Mouse (Mus musculus) neutrophil, adult 5-6 weeks (primary cell): ENCODE data around the gene Coro2b. TPM values are rescaled to one million over a fixed set of nuclear protein-coding genes. Genes with fewer than 3 reads are reported as not detected.

ENCODE experiments used
- ATAC-seq: fragments of 151-379, 151-347 bp; 2 replicates; pipeline ENCODE4 v1.8.0; 2017; ENCODE audit warnings: mild to moderate bottlenecking, moderate TSS enrichment; ENCODE audit not compliant: insufficient number of reproducible peaks, poor library complexity, low FRiP score, severe bottlenecking; ENCODE audit errors: extremely low read depth
- total RNA-seq: library from RNA; stranded (forward); fragments of 200-1000 nt; gene quantifications from 2 replicates; pipeline ENCODE4 v1.2.3, GENCODE M21; 2017

Coro2b gene
- 0.98 TPM in 1 of 2 replicates, not detected in the other for total RNA-seq

DNA sequence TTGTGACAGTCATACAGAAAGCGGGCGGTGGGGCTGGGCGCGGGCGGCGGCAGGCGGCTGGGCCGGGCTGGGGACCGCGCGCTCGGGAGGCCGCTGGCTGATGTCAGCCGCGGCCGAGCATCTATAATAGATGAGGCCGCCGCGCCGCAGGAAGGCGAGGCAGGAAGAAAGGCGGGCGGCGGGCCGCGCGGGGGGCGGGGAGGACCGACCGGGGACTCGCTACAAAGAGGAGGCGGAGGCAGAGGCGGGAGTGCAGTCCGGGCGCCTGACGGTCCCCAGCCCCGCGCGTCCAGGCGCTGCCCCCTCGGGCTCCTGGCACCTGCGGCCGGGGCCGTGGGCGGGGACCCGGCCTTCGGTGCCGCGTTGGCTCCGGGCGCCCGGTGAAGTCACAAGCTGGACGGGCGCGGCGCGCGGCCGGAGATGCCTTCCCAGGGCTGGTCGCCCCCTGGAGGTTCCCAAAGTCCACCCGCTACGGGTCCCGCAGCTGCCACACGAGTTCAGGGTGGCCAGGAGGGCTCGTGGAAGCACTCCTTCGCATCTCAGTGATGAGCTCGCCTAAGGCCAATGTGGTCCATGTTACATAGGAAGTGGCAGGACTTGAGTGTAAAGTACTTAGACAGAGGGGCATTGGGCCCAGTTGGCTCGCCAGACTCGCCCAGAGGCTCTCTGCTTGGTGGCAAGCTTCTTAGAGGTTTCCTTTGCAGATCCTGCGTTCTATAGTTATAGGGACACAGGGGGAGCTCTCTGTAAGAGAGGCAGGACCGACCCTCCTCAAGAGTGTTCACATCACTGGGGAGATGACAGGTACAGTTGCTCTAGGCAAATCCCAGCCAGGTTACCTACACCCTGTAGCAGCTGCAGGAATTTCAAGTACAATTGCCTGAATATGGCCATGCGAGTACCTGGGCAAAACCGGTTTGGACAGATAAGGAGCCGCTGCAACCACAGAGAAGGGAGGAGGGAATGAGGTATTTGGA, at the start of gene Coro2b:
Gene Coro2b (minus strand): TSS at position 390 of the 977 bp plus-strand sequence.
- no peak for ATAC-seq

DNA sequence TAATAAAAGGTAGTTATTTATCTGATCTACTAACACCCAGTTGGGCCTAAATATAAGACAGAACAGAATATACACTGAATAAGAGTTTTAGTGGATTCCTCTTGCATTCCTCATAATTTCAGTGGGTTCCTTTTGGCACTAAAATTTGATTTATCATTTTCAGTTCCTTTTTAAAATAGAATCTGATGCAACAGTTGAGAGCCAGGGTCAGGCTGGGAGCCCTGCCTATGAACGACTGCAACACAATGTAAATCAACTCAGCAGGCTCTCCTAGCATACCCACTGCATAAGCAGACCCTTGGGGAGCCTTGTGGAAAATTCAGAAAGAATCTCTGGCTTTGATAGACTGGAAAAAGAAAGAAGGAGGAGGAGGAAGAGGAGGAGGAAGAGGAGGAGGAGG, 40.7 kb upstream of the Coro2b start:
- ATAC-seq: no peak

- no peak for ATAC-seq
Observed at GRCm38 (mm10) chr9:62569121-62569520, 32.3 kb upstream of the Coro2b start.

GRCm38 (mm10) chr9:62567818-62568217, 31.0 kb upstream of the Coro2b start:
- no peak for ATAC-seq

DNA sequence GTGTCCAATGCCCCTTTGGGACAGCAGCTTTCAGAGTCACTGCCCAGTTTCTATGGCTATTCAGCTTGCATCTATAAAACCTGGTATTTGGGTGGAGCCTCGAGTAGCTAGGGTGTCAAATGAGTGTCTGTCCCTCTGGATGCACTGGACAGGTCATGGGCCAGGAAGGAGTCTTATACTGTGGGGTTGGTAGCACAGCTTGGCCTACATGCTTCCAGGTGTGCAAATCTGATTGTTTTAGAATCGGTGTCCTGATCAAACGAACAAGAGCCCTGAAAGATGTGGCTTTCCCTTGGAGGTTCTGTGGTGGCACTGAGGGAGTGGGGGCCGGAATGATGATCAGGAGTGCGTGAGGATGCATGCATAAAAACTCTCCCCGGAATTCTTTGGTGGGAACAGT, 25.4 kb upstream of the Coro2b start:
- no peak for ATAC-seq

- ATAC-seq: no peak
Observed at GRCm38 (mm10) chr9:62560432-62560831, 23.6 kb upstream of the Coro2b start.

- no peak for ATAC-seq
Observed at GRCm38 (mm10) chr9:62560006-62560405, 23.2 kb upstream of the Coro2b start.

DNA sequence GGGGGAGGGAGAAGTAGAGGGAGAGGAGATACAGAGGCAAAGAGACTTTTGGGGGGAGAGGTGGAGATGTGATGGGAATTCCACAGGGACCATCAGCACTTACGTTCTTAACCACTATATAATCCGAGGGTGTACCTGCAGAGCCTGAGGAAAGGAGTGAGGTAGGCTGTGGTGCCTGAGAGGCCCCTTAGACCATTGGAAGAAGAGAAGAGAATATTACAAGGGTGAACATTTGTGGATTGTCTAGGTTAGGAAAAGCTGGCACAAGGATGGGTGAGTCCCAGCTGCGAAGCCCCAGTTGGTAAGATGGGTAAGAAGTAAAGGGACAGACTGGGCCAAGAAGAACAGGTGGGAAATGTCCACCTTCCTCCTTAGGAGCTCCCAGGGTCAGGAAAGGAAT, 22.6 kb upstream of the Coro2b start:
- ATAC-seq: no peak

- no peak for ATAC-seq
Observed at GRCm38 (mm10) chr9:62558058-62558457, 21.2 kb upstream of the Coro2b start.

DNA sequence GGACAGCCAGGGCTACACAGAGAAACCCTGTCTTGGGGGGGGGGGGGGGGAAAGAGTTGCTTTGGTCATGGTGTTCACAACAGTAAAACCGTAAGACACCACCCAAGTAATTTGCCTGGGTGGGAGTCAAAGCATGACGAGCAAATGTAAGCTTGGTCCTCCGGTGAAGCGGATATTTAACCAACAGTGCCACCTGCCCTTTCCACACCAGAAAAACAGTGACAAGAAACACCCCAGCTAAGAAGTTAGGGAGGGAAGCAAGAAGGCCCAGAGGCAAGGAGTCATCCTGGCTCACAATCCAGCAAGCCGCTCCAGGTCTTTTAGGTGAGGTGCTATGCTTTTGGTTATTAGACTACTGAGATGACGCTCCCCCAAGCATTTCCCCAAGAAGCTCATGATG, 19.9 kb upstream of the Coro2b start:
- no peak for ATAC-seq

DNA sequence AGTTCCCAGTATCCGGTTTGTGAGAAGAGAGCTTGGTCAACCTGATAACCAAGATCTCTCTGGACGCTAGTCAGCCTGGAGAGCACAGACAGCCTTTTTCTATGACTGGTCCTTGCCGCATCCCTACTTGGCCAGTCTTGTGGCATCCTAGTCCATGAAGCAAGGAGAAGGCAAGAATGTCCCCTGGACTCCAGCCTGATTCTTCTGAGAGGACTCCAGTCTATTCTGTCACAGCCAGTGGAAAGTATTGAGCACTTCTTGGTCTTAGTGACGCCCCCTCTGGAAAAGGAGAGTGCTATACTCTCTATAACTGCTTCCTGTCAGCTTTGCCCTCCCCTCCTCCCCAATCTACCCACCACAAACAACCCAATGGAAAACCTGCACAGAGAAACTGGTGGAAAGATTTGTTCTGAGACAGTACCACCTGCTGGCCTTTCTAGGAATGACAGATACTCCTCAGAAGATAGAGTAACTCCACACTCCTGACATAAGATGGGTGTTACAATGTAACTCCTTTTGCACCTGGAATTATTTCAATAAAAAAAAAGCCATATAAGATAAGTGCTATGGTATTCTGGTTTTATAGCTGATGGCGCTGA, 18.5 kb upstream of the Coro2b start:
- no peak for ATAC-seq

DNA sequence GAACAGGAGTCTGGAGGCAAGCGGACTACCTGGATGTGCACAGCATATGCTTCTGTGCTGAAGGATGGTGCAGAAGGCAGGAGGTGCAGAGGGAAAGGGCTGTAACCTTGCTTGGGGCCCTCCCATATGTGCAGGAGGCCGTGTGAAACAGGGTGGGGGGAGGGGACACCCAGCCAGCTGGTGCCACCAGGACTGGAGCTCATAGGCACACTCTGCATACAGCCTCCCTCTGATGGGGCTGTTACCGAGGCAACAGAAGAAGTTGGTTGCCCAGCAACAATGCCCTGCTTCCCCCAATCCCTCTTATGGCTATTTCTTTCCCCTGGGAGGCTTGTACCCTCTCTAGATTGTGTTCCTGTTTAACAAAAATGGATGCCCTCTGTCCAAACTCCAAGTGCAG, 17.8 kb upstream of the Coro2b start:
- ATAC-seq: no peak

- no peak for ATAC-seq
Observed at GRCm38 (mm10) chr9:62553366-62553940, 16.6 kb upstream of the Coro2b start.

DNA sequence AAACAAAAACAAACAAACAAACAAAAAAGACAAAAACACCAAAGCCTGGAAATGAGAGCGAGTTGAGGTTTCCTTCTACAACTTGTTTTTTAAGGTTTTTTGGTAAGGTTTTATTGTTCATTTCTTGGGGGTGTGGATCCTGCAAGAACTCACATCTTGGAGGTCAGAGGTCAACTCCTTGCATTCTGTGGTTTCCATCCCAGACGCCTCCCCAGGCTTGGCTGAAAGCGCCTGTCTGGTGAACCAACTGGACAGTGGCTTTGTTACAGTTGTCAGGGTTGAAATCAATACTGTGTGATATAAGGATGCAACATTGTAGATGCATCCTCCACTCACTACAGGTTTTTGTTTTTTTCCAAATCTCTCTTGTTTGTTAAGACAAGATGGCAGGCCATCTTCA, 14.7 kb upstream of the Coro2b start:
- no peak for ATAC-seq

DNA sequence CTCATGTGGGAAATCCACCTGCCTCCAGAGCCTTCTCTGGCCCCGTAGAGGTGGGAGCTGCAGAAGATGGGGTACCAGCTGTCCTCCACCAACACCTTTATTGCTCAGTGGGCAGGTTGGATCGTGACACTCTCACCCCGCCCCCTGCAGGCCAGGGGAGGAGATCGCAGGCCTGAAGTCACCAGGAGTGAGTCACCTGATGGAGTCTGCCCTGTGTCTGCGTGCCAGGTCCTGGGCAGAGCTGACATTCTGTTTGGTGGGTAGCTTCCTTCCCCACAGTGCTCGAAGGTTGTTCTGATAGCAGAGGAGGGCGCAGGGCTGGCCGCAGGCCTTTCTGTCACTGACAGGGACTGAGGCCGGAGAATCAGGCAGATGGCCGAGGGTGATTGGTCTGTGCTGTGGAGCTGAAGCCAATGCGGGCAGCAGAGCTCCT, 13.8 kb upstream of the Coro2b start:
- ATAC-seq: peak; percentile 39; the same call in 1 of the 2 replicates

GRCm38 (mm10) chr9:62549809-62550208, 13.0 kb upstream of the Coro2b start:
- ATAC-seq: peak; percentile 40; the same call in 1 of the 2 replicates

GRCm38 (mm10) chr9:62547476-62547875, 10.6 kb upstream of the Coro2b start:
- ATAC-seq: no peak

- no peak for ATAC-seq
Observed at GRCm38 (mm10) chr9:62544856-62545255, 8.0 kb upstream of the Coro2b start.

DNA sequence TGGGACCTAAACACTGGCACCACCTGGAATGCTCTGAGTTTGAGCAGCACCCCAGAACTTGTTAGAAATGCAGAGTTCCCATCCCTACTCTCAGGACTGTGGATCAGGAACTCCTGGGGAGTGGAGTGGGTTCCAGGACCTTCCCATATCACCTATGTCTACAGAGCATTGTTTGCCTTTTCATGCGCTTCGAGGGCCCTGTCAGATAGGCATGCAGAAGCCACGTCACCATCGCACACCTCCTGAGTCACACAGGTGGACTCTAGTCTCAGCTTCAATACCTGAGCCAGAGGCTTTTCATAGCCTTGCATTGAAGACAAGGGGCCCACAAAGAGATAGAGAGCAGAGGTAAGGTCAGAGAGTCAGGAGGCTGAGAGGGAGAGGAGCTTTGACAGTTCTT, 7.0 kb upstream of the Coro2b start:
- no peak for ATAC-seq

DNA sequence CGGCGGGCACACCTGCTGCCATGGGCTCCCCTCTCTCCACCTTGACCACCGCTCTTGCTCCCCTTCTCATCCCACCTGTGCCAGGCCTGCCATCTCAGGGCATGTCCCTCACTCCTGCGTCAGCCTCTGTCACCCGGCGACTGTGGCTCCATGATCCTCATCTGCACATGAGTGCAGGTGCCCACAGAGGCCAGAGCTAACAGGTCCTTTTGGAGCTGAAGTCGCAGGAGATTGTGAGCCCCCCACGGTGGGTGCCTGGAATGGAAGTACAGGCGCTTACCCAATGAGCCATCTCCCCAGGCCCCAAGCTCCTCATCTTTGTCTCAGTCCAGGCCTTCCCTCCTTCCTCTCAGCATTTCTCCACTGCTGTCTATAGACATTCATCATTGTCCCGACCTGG, 4.8 kb upstream of the Coro2b start:
- ATAC-seq: no peak
